Mouse (Mus musculus) heart, embryonic 14.5 days (tissue): Measurements from ENCODE around the gene Kcnk18. TPM values are rescaled to one million over a fixed set of nuclear protein-coding genes. Genes with fewer than 3 reads are reported as not detected.

ENCODE experiments used
- ATAC-seq: fragments of 200-750 bp; cut with Nextera tagmentation; 2 replicates; pipeline ENCODE4 v1.8.0; 2017; ENCODE audit warnings: low read depth, moderate TSS enrichment; ENCODE audit not compliant: insufficient number of reproducible peaks, insufficient read depth, low FRiP score
- H3K27ac ChIP-seq, 2 experiments: fragments of 200-500 bp in 1 of 2; fragments of 300-500 bp in 1 of 2; sonication (generic) in 1 of 2; replicated peaks in 1 of 2; 2 replicates each; pipeline ENCODE4 v1.5.1; 2012 to 2014; ENCODE audit warnings: low read depth in 2 of 2, low read length in 2 of 2, control low read depth in 1 of 2, mild to moderate bottlenecking in 1 of 2, mixed read lengths in 1 of 2; ENCODE audit not compliant: control insufficient read depth in 1 of 2, insufficient read depth in 1 of 2
- H3K27me3 ChIP-seq: fragments of 300-500 bp; sonication (generic); 2 replicates; pipeline ENCODE4 v1.6.1; 2014; ENCODE audit warnings: mild to moderate bottlenecking, low read length, control low read depth; ENCODE audit not compliant: control insufficient read depth, insufficient read depth
- H3K36me3 ChIP-seq: fragments of 300-500 bp; sonication (generic); 2 replicates; pipeline ENCODE4 v1.6.1; 2014; ENCODE audit warnings: mild to moderate bottlenecking, control low read depth, low read length, mixed read lengths; ENCODE audit not compliant: control insufficient read depth, insufficient read depth
- H3K4me1 ChIP-seq, 2 experiments: fragments of 200-500 bp in 1 of 2; fragments of 300-500 bp in 1 of 2; sonication (generic) in 1 of 2; 2 replicates each; pipeline ENCODE4 v1.6.1; 2012 to 2014; ENCODE audit warnings: low read length in 2 of 2, control low read depth in 1 of 2, mixed read lengths in 1 of 2; ENCODE audit not compliant: control insufficient read depth in 2 of 2, insufficient read depth in 2 of 2
- H3K4me2 ChIP-seq: fragments of 300-500 bp; sonication (generic); 2 replicates; pipeline ENCODE4 v1.6.1; 2014; ENCODE audit warnings: mild to moderate bottlenecking, low read length
- H3K4me3 ChIP-seq, 2 experiments: fragments of 200-500 bp in 1 of 2; fragments of 300-500 bp in 1 of 2; sonication (generic) in 1 of 2; 2 replicates each; pipeline ENCODE4 v1.5.1; 2012 to 2014; ENCODE audit warnings: low read length in 2 of 2, mild to moderate bottlenecking in 2 of 2, control low read depth in 1 of 2, low read depth in 1 of 2, moderate library complexity in 1 of 2; ENCODE audit not compliant: control insufficient read depth in 1 of 2, insufficient read depth in 1 of 2
- H3K9ac ChIP-seq: fragments of 300-500 bp; sonication (generic); 2 replicates; pipeline ENCODE4 v1.6.1; 2014; ENCODE audit warnings: mild to moderate bottlenecking, low read length
- H3K9me3 ChIP-seq: fragments of 300-500 bp; sonication (generic); 2 replicates; pipeline ENCODE4 v1.6.1; 2016; ENCODE audit warnings: low read length, control low read depth; ENCODE audit not compliant: control insufficient read depth
- WGBS: fragments of 180-500 bp; shearing (Covaris S2); extraction: QIAGEN DNeasy Blood & Tissue Kit; methylation state at CpG from one replicate; pipeline ENCODE4 v1.1.7; 2014; 5-methylcytosine and 5-hydroxymethylcytosine counted together
- polyA plus RNA-seq: library from polyadenylated mRNA; unstranded; fragments of >200 nt; fragmentation: Nextera tagmentation; extraction: Ambion mirVana; gene quantifications from 2 replicates; pipeline ENCODE4 v1.2.1, GENCODE M21; 2014

The Kcnk18 gene
- polyA plus RNA-seq, 1 experiment from 2014 or later, result not detected

DNA sequence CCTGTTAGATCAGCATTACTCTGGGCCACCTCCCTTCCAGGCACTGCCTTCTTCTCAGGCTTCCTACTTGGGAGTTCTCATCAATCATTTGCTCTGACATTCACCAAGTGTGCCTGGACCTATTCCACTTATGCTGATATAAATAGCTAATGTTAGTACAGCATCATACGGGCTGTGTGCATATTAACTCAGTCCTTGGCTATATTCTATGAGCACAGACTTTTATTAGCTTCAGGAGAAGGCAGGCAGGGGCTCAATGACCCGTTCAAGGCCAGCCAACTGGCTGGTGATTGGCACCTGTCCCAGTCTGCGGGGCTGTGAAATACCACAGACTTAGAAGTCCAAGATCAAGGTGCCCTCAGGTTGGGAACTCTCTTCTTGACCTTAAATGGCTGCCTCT is 35.0 kb upstream of the Kcnk18 start:
- no peak overlapping the region for H3K4me2 ChIP-seq
- peaks cover 48% of the 10 kb centered on the region for H3K27me3 ChIP-seq
- H3K9me3 ChIP-seq, result no peaks in the 10 kb centered on the region
- no peak overlapping the region for H3K27ac ChIP-seq
- H3K9ac ChIP-seq, result no peak overlapping the region
- H3K4me1 ChIP-seq, result peaks cover 0 to 2% of the 10 kb centered on the region in 2 experiments; a peak in 3 of 4 replicates
- no peak overlapping the region for H3K4me3 ChIP-seq
- ATAC-seq, result no peak
- WGBS, result 18% methylated on average over 3 of the region's 3 CpGs
- H3K36me3 ChIP-seq, result no peaks in the 10 kb centered on the region

DNA sequence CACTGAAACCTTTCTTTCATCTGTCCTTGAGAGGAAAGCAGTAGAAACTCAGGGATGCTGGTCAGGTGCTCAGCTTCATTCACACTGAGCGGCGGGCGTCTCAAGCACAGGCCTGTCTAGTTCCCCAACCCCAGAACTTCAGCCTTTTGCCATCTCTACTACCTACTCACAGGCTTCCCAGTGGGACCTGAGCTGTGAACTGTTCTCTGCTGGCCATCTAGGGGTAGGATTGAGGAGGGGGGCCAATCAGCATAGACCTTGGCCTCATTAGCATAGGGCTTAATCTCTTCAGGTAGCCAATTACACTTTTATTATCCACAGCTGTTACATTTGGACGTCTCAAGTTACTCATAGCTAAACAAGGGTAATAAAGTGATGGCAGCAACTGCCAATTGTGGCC is 30.0 kb upstream of the Kcnk18 start:
- peaks cover 82% of the 10 kb centered on the region for H3K27me3 ChIP-seq

DNA sequence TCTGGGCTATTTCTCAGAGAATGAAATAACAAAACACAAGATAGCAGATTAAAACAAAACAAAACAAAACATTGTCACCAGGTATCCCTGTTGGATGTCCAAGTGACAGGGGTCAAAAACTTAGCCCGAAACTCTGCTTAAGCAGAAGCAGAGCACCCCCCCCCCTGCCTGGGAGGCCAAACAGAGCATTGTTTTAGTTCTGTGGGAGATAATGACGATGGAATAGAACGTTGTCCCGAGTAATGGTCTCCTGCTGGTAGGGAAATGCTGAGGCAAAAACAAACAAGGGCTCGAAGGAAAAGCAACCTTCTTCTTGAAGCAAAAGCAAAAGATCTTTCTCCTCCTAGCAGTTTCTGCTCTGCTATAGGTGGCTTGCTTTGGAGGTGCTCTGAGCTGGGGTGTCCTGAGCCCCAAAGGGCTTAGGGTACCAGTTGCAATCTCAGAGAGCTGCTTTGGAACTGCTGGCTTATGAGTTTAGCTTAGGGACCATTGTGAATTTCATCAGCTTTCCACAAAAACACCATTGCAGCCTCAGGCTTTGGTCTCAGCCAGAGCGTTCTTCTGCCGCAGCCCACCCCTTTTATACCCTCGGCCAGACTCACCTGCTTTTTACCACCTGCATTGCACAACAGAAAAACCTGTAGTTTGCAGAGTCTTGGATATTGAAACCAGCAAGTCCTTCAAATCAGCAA is 28.4 kb upstream of the Kcnk18 start:
- H3K4me2 ChIP-seq, result no peak overlapping the region
- peaks cover 6 to 10% of the 10 kb centered on the region in 2 experiments; a peak in 3 of 4 replicates for H3K4me1 ChIP-seq
- no peak overlapping the region for H3K4me3 ChIP-seq
- H3K36me3 ChIP-seq, result no peaks in the 10 kb centered on the region
- peaks cover 90% of the 10 kb centered on the region for H3K27me3 ChIP-seq
- WGBS, result under 1% methylated on average over 8 of the region's 8 CpGs
- H3K27ac ChIP-seq, result no peak overlapping the region
- no peaks in the 10 kb centered on the region for H3K9me3 ChIP-seq
- ATAC-seq, result no peak
- no peak overlapping the region for H3K9ac ChIP-seq

More for the DNA sequence above, 30.0 kb upstream of the Kcnk18 start:
- 23% methylated on average over 4 of the region's 4 CpGs for WGBS
- Histone ChIP-seq H3K4me3 (no peak overlapping the region), H3K9ac (no peak overlapping the region), H3K9me3 (no peaks in the 10 kb centered on the region), H3K4me2 (no peak overlapping the region), H3K4me1 (peaks cover 3 to 4% of the 10 kb centered on the region in 2 experiments), H3K36me3 (no peaks in the 10 kb centered on the region), H3K27ac (no peak overlapping the region)
- ATAC-seq, result no peak

DNA sequence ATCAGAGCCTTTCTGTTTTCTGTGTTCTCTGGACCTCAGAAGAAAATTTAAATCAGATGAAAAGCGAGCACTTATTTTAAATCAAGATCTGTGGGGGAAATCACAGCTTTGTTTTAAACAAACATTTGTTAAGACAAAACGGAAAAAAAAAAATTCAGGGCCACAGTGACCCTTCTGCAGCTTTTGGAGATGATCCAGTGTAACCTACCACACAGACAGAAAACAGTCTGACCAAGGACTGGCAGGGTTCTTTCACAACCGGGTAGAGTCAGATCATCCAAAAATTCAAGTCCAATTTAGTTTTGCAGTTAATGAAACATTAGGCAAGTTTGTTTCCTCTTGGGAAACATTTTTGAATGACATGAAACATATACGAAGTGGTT is 27.9 kb upstream of the Kcnk18 start:
- WGBS, result 17% methylated on average over 4 of the region's 4 CpGs
- no peak overlapping the region for H3K9ac ChIP-seq
- ATAC-seq, result no peak

DNA sequence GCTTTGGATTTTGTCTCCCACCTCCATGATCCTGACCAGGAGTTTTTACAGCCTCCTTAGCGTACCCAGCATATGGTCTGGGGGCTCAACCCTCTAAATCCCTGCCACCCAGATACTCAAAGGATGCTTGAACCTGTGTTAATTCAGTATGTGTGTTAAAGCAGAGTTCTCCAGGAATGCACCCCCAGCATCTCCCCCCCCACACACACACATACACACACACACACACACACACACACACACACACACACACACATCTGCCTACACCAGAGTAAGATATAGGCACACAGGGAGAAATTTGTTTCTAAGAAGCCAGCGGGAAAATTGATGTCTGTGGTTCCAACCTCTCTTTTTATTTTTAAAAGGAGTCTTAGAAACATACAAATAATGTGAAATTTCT is 26.5 kb upstream of the Kcnk18 start:
- Histone ChIP-seq H3K27me3 (peaks cover 96% of the 10 kb centered on the region), H3K9ac (no peak overlapping the region), H3K4me2 (no peak overlapping the region), H3K4me3 (no peak overlapping the region), H3K27ac (no peak overlapping the region), H3K36me3 (no peaks in the 10 kb centered on the region), H3K4me1 (peaks cover 6 to 10% of the 10 kb centered on the region in 2 experiments; a peak in 3 of 4 replicates), H3K9me3 (0 out of 2 replicates have a peak, but pooled peaks cover 2% of the 10 kb centered on the region)
- 4% methylated on average over 2 of the region's 2 CpGs for WGBS
- no peak for ATAC-seq

More for the DNA sequence above, 27.9 kb upstream of the Kcnk18 start:
- Histone ChIP-seq H3K36me3 (no peaks in the 10 kb centered on the region), H3K4me2 (no peak overlapping the region), H3K27ac (no peak overlapping the region), H3K4me3 (no peak overlapping the region), H3K27me3 (peaks cover 90% of the 10 kb centered on the region), H3K9me3 (no peaks in the 10 kb centered on the region), H3K4me1 (peaks cover 6 to 10% of the 10 kb centered on the region in 2 experiments; a peak in 3 of 4 replicates)

DNA sequence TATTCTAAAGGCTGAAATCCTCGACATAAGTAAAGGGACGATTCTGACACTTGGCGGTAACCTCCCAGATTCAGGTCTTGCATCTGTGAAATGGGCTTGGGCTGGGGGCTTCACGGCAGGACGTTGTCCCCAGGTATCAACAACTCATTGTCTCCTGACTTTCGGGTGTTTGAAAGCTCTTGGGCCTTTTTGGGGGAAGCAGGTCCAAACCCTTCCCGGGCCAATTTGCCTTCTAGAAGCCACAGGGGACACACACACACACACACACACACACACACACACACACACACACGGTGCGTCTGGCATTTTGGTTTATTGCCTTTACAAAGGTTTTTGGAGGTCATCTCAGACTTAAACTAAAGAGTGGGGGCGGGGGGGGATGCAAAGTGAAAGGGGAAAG is 25.6 kb upstream of the Kcnk18 start:
- 0 out of 2 replicates have a peak, but pooled peaks cover 2% of the 10 kb centered on the region for H3K9me3 ChIP-seq
- no peak for ATAC-seq
- H3K36me3 ChIP-seq, result no peaks in the 10 kb centered on the region
- WGBS, result 2% methylated on average over 10 of the region's 10 CpGs
- peaks cover 6 to 10% of the 10 kb centered on the region in 2 experiments; a peak in 3 of 4 replicates for H3K4me1 ChIP-seq
- H3K4me3 ChIP-seq, result peak overlapping the region in 1 of 2 experiments; percentile 35; a peak in 2 of 4 replicates
- peaks cover 95% of the 10 kb centered on the region for H3K27me3 ChIP-seq
- no peak overlapping the region for H3K9ac ChIP-seq
- H3K4me2 ChIP-seq, result peak overlapping the region; percentile 63
- H3K27ac ChIP-seq, result no peak overlapping the region

DNA sequence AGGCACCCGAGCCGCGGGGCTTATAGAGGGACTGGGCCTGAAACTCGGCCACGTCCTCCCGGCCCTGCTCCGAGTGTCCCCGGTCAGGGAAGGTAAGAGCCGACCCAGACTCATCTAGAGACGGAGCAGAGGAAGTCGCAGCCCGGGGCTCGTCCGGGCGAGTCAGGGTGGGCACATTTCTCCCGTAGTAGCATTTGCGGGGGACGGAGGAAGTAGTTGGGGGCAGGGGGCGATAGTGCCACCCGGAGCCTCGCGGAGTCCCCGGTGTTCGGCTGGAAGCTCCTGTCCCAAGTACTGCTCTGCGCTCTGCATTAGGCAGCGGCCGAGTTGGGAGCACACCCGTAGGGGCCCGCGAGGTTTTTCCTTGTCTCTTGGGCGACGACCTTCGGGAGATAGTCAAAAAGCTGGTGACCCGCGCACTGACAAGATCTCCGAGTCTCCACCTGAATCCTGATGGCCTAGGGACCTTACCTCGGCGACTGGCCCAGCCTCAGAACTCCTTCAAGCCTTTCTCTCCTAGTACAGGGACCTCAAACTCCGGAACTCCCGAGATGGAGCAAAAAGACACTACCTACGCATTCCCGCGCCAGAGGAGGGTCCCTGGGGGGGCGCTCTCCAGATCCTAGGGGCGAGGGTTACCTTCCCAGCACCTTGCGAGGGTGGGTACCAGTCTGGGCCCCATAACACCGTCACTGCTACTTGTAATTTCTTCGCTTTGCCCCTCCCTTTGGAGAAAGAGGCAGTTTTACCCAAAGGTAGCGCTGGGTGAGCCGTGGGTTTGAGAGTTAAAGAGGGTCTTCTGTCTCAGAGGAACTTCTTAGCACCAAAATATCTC is 24.8 kb upstream of the Kcnk18 start:
- ATAC-seq, result no peak
- Histone ChIP-seq H3K4me1 (peaks cover 6 to 10% of the 10 kb centered on the region in 2 experiments; a peak in 3 of 4 replicates), H3K27ac (no peak overlapping the region), H3K27me3 (peaks cover 87% of the 10 kb centered on the region), H3K9me3 (0 out of 2 replicates have a peak, but pooled peaks cover 2% of the 10 kb centered on the region), H3K4me3 (peak overlapping the region; percentile 23 to 35; a peak in 3 of 4 replicates), H3K9ac (no peak overlapping the region), H3K4me2 (peak overlapping the region; percentile 63), H3K36me3 (no peaks in the 10 kb centered on the region)
- WGBS, result 1% methylated on average over 50 of the region's 50 CpGs
